Mouse (Mus musculus) leukemia stem cell, adult 10-12 weeks (primary cell): ENCODE data around the gene 0610030E20Rik. TPM values are rescaled to one million over a fixed set of nuclear protein-coding genes. Genes with fewer than 3 reads are reported as not detected.

Source experiments
- polyA plus RNA-seq: library from polyadenylated mRNA; stranded (reverse); fragments of >175 nt; gene quantifications from 2 replicates; pipeline ENCODE4 v1.2.3, GENCODE M21; 2012; ENCODE audit warnings: low replicate concordance

Gene 0610030E20Rik
- 17.1 and 52.7 TPM in 2 replicates for polyA plus RNA-seq

DNA sequence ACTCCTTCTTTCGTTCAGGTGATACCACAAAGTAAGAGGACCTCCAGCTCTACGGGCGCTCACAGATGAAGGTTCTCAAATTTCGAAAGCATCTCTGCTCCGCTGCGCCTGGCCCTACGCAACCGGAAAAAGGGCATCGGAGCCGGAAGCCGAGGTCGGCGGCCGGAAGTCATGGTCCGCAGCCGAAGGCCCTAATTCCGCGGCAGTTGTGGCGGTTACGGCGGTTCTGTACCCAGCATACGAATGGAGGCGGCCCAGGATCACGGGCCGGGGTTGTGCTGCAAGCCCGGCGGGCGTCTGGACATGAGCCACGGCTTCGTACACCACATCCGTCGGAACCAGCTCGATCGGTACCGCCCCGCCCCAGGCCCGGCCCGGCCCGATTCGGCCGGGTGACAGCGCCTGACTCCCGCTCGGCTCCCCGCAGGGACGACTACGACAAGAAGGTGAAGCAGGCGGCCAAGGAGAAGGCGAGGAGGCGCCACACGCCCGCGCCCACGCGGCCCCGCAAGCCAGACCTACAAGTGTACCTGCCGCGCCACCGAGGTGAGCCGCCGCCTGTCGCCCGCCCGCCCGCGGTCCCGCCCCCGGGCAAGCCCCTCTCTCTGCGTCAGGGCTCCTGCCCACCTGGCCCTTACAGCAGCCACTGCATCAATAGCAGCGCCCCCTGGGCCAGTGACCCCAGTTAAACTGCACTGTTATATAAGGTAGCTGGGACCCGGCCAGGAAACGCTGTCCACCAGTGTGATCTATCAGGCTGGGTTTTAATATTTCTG lies at the start of gene 0610030E20Rik:
Gene 0610030E20Rik, plus strand, starts transcription at position 152 of the 776 bp plus-strand sequence.

DNA sequence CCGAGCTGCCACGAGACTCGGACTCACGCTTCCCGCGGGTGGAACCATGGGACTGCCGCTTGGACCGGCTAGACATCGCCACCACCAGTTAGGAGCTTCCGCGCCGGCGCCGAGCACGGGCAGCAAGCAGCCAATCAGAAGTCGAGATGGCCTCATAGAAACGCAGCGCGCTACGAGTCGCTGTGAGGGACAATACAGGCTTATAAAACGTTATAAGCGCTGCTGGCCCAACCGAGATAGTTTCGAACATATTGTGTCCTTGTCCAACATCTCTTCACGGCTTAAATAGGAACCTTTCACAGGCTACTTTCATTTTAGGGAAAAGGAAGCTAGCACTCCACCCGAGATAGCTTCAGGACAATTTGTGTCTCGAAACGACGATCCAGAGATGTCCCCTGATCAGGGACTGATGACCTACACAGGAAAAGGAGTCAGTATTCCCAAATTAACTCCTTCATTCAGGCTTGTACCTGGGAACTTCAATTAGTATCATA lies 2.0 kb upstream of the 0610030E20Rik start, which contains the start of gene Usp39:
Gene Usp39, minus strand, starts transcription at position 111 of the 494 bp plus-strand sequence.

DNA sequence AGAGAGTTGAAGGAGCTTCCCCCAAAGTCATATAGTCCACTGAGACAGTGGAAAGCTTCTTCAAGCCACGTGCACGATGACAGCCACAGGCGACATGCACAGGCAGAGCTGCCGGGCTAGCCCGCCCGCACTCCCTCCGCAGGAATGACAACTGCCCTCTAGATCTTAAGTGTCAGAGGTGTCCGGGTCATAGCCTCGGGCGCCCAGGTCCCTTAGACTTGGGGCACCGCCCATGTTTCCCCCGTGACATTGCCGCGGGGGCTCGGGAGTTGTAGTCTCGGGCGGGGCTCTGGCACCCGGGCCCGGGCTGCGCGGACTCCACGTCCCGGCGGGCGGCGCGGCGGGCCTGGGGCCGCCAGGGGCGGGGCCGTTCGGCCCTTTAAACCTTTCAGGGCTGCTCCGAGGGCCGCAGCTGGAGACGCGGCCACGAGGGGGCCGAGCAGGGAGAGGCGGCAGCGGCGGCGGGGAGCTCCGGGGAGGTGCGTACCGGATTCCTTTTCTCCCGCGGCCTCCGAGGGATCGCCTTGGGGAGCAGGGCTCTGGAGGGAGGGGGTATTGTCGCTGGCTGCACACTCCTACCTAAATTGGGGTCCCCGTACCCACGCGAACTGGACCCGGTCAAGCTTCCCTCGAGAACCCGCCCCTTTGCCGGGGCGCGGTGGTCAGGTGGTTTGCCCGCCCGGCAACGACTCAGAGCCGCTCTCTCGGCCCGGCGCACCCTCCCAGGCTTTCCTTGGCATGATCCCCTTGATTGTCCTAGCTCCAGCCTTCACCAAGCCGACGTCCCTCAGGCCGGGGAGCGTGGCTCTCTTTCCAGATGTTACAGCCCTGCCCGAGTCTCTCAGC lies 8.2 kb downstream of the 0610030E20Rik start, which contains the start of gene Tmem150a:
Gene Tmem150a, plus strand, starts transcription at position 382 of the 846 bp plus-strand sequence.

DNA sequence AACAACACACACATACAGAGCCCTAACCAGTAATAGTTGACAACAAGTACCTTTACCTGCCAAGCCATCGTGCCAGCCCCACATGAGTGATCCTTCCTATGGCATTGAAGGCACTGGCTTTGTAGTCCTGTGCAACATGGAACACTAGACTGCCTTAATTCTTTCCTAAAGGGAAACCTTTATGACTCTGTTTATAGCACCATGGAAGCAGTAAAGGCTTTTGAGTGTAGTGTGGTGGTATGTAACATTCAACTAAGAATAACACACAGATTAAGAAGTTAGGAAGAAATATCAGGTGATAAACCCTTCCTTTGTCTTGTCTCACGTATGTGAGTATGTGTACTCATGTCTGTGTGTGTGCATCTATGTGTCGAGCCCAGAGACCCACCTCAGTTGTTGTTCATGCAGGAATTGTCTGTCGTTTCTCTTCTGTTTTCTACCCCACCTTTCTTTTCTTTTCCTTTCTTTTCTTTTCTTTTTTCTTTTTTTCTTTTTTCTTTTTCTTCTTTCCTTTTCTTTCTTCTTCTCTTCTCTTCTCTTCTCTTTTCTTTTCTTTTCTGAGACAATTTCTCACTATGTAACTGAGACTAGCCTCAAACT lies 19.8 kb downstream of the 0610030E20Rik start, which contains the start of gene Rnf181:
Gene Rnf181, minus strand, starts transcription at position 113 of the 600 bp plus-strand sequence.

DNA sequence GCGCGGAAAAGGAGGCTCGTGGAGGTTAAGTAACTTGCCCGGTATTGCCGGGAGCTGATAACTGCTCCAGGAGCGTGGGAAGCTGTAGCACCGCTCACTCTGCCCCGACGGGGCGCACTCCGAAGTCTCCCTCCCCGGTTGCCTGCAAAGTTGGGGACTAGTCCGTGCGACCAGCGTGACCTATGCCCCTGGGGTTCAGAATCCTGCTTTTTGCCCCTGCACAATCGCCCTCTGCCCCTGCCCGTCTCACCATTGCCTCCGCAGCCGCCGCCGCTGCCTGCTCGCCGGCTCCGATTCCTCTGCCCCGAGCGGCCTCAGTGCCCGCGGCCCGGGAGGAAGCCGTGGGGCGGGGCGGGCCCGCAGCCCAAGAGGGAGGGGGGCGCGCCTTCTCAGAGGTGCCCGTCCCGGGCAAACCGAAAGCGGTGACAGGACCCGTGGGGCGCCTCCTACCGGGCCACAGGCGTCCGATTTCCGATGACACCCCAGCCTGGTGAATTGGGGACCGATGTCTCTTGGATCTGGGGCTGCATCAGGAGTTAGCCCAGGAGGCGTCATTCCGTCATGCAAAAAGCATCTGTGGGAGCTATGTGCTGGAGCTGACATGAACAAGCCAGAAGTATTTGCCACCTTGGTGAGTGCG lies 33.1 kb downstream of the 0610030E20Rik start, which contains the start of gene Vamp5:
Gene Vamp5, minus strand, starts transcription at position 338 of the 640 bp plus-strand sequence.

DNA sequence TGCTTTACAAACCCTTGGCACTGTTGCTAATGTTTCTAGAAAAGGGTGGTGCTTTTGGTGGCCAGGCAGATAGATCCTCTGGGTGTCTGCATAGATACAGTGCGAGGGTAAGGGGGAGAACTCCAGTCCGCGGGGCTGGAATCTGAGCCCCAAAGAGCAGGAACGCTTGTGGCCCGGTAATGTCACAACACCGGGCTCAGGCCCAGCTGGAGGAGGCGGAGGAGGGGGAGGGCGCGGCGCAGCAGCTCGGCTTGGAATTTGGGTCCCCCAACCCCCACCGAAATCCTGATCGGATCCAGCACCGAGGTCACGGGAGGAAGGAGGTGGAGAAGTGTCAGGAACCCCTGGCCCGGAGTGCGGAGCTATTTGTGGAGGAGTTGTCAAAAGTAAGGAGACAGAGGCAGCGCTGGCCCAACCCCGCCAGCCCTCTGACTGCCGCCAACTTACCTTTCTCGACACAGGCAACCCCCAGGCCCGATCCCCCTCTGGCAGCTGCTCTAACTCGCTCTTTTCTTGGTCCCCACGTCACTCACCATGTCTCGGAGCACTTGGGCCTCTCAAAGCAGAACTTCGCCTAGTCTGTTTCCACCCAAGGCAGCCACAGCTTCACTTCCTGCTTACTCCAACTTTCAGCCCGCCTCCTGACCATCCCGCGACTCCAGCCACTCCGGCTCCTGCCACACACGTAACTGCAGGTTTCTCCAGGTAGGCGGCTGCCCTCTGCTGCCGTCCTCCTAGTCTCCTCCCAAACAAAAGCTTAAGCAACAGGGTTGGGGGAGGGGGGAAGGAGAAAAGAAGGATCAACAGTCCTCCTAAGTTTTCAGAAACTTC lies 43.0 kb downstream of the 0610030E20Rik start, which contains the start of gene Vamp8:
Gene Vamp8, minus strand, starts transcription at position 763 of the 831 bp plus-strand sequence.

Other genes with a start within 250 kb of the 0610030E20Rik start
- 73.3 and 106 TPM in 2 replicates for gene St3gal5, start 249.7 kb upstream of the 0610030E20Rik start, polyA plus RNA-seq
- 0.19 and 0.72 TPM in 2 replicates for gene Atoh8, start 111.7 kb upstream of the 0610030E20Rik start, polyA plus RNA-seq
- gene Sftpb, start 42.7 kb upstream of the 0610030E20Rik start, polyA plus RNA-seq, result not detected in 2 replicates
- gene Usp39, start 2.1 kb upstream of the 0610030E20Rik start, polyA plus RNA-seq, result 15.1 and 16.2 TPM in 2 replicates
- gene Tmem150a, start 8.1 kb downstream of the 0610030E20Rik start, polyA plus RNA-seq, result 6.4 and 15.2 TPM in 2 replicates
- 14.2 and 93.1 TPM in 2 replicates for gene Rnf181, start 19.6 kb downstream of the 0610030E20Rik start, polyA plus RNA-seq
- gene Vamp5, start 33.2 kb downstream of the 0610030E20Rik start, polyA plus RNA-seq, result 32.7 and 47.3 TPM in 2 replicates
- gene Vamp8, start 43.4 kb downstream of the 0610030E20Rik start, polyA plus RNA-seq, result 21.3 and 54.2 TPM in 2 replicates
- gene Ggcx, start 67.0 kb downstream of the 0610030E20Rik start, polyA plus RNA-seq, result 5.9 and 7.0 TPM in 2 replicates
- 16.3 and 150 TPM in 2 replicates for gene Mat2a, start 92.2 kb downstream of the 0610030E20Rik start, polyA plus RNA-seq
- gene Sh2d6, start 174.4 kb downstream of the 0610030E20Rik start, polyA plus RNA-seq, result not detected in 2 replicates
- gene Capg, start 197.1 kb downstream of the 0610030E20Rik start, polyA plus RNA-seq, result 31.6 and 60.9 TPM in 2 replicates